Mouse (Mus musculus): ENCODE results near the gene Alk. TPM values are rescaled to one million over a fixed set of nuclear protein-coding genes. Genes with fewer than 3 reads are reported as not detected.

Alk gene
- polyA plus RNA-seq, 1 experiment from 2014 or later = 0.17 TPM

DNA sequence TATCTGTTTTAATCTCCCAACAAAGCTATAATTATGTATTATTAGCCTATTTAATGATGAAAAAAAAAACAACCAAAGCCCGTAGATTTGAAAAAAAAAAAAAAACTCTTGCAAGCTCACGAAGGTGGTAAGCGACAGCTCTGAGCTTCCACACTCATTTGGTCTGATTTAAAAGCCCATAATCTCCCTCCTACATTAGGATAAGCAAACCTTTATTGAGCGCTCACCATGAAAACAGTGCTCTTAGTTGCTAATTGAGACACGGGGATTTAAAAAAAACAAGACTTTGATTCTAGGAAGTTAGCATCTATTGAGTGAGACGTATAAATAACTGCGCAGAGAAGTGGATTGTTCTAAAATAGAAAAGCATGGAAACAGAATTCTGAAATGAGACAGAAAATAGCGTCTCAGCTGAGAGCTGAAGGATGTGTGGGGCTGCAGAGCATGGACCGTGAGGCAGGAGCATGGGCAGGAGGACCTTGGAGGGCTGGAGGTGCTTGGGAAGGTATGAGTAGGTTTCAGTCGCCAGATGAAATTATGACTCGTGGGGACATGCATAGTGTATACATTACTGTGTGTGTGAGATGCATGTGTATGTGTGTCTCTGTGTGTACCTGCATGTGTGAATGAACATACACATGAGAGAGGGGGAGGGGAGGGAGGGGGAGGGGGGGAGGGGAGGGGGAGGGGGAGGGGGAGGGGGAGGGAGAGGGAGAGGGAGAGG is 560.6 kb downstream of the Alk start:
- no peak for ATAC-seq
- H3K27ac ChIP-seq (ENCODE audit: low read depth, low read length) = no peak overlapping the region
- H3K4me2 ChIP-seq (replicated peaks; ENCODE audit: low read depth) = no peak overlapping the region
- H3K9ac ChIP-seq (ENCODE audit: low read depth, low read length) = no peak overlapping the region
- no peak overlapping the region for H3K4me3 ChIP-seq (ENCODE audit: low read depth, low read length)
- H3K36me3 ChIP-seq (ENCODE audit: control insufficient read depth, insufficient read depth) = no peaks in the 10 kb centered on the region
- H3K4me1 ChIP-seq (replicated peaks; ENCODE audit: control insufficient read depth, insufficient read depth, low read length) = no peaks in the 10 kb centered on the region
- TF ChIP-seq CTCF (IDR thresholded peaks at IDR 0.05; ENCODE audit: low read depth) = no peak
- no peaks in the 10 kb centered on the region for H3K9me3 ChIP-seq (ENCODE audit: control insufficient read depth)
- no peaks in the 10 kb centered on the region for H3K27me3 ChIP-seq (replicated peaks; ENCODE audit: control insufficient read depth, insufficient read depth, low read length)
- 83% methylated on average over 11 of the region's 11 CpGs for WGBS

- H3K4me3 ChIP-seq (ENCODE audit: low read depth, low read length) = no peak overlapping the region
- ATAC-seq = no peak
- H3K4me2 ChIP-seq (replicated peaks; ENCODE audit: low read depth) = no peak overlapping the region
- WGBS = 60% methylated on average over 9 of the region's 9 CpGs
- no peaks in the 10 kb centered on the region for H3K36me3 ChIP-seq (ENCODE audit: control insufficient read depth, insufficient read depth)
- no peak for TF ChIP-seq CTCF (IDR thresholded peaks at IDR 0.05; ENCODE audit: low read depth)
- H3K4me1 ChIP-seq (replicated peaks; ENCODE audit: control insufficient read depth, insufficient read depth, low read length) = no peaks in the 10 kb centered on the region
- H3K27me3 ChIP-seq (replicated peaks; ENCODE audit: control insufficient read depth, insufficient read depth, low read length) = no peaks in the 10 kb centered on the region
- no peak overlapping the region for H3K9ac ChIP-seq (ENCODE audit: low read depth, low read length)
- no peaks in the 10 kb centered on the region for H3K9me3 ChIP-seq (ENCODE audit: control insufficient read depth)
- no peak overlapping the region for H3K27ac ChIP-seq (ENCODE audit: low read depth, low read length)
These were observed 561.3 kb downstream of the Alk start for GRCm38 (mm10) chr17:72043001-72043666.

DNA sequence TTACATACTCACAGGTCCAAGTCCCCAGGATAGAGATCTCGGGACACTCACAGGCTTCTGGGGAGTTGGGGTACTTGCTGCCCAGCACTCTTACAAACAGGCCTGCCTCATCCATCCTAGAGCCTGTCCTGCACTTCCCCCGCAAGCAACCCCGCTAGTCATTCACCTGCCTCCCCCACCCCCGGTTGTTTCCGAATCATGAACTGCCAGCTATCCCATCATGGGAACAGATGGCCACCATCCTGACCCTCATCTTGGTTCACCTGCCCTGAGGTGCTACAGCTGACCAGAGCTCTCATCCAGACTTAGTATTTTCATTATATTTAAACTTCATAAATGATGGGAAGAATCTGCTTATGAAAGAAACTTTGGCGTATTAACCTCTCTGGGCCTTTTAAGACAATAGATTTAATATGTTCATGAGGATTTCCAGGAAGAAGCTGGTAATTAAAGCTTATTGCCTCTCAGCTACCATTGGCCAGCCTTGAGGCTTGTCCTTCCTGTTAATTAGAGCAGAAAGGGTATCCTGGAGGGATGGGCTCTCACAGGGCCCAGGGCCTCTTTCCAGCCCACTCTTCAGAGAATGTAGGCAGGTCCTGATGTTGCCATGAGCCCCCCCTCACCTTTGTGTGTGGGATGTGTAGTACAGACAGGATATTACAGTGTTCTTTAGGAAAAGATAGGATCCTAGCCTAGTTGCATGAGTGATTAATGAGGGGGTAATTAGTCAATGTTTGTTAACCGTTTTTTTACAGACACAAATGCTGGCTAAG is 565.1 kb downstream of the Alk start:
- Histone ChIP-seq H3K4me1 (replicated peaks; ENCODE audit: control insufficient read depth, insufficient read depth, low read length) (no peaks in the 10 kb centered on the region), H3K9ac (ENCODE audit: low read depth, low read length) (no peak overlapping the region), H3K27ac (ENCODE audit: low read depth, low read length) (no peak overlapping the region), H3K36me3 (ENCODE audit: control insufficient read depth, insufficient read depth) (no peaks in the 10 kb centered on the region), H3K9me3 (ENCODE audit: control insufficient read depth) (no peaks in the 10 kb centered on the region), H3K4me3 (ENCODE audit: low read depth, low read length) (no peak overlapping the region), H3K27me3 (replicated peaks; ENCODE audit: control insufficient read depth, insufficient read depth, low read length) (no peaks in the 10 kb centered on the region), H3K4me2 (replicated peaks; ENCODE audit: low read depth) (no peak overlapping the region)
- TF ChIP-seq CTCF (IDR thresholded peaks at IDR 0.05; ENCODE audit: low read depth) = no peak
- WGBS = 81% methylated on average over 7 of the region's 7 CpGs
- ATAC-seq = no peak

DNA sequence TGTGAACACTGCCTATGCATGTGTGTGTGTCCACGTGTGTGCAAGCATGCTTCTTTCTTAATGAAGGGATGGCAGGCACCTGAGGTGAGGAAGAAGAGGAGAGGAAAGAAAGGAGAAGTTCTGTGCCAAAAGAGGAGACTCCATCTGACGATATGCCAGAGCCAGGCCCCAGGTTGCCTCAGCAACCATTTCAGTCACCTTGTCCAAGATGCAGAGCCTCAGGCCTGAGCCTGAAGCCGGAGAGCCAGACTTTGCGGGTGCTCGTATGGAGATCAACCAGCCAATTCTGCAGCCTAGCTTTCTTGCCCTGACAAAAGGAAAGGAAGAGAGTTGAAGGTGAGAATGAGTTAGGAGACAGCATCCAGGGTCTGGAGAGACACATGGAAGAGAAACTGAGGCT is 566.1 kb downstream of the Alk start:
- WGBS = 84% methylated on average over 5 of the region's 5 CpGs

GRCm38 (mm10) chr17:72030672-72031071 is 573.8 kb downstream of the Alk start:
- Histone ChIP-seq H3K27ac (ENCODE audit: low read depth, low read length) (no peak overlapping the region), H3K27me3 (replicated peaks; ENCODE audit: control insufficient read depth, insufficient read depth, low read length) (no peaks in the 10 kb centered on the region), H3K4me3 (ENCODE audit: low read depth, low read length) (no peak overlapping the region), H3K4me2 (replicated peaks; ENCODE audit: low read depth) (no peak overlapping the region), H3K9ac (ENCODE audit: low read depth, low read length) (no peak overlapping the region), H3K4me1 (replicated peaks; ENCODE audit: control insufficient read depth, insufficient read depth, low read length) (no peaks in the 10 kb centered on the region), H3K36me3 (ENCODE audit: control insufficient read depth, insufficient read depth) (no peaks in the 10 kb centered on the region), H3K9me3 (ENCODE audit: control insufficient read depth) (no peaks in the 10 kb centered on the region)
- TF ChIP-seq CTCF (IDR thresholded peaks at IDR 0.05; ENCODE audit: low read depth) = no peak
- 79% methylated on average over 7 of the region's 7 CpGs for WGBS
- no peak for ATAC-seq

More for the DNA sequence above, 566.1 kb downstream of the Alk start:
- Histone ChIP-seq H3K27me3 (replicated peaks; ENCODE audit: control insufficient read depth, insufficient read depth, low read length) (no peaks in the 10 kb centered on the region), H3K4me2 (replicated peaks; ENCODE audit: low read depth) (no peak overlapping the region), H3K9ac (ENCODE audit: low read depth, low read length) (no peak overlapping the region), H3K36me3 (ENCODE audit: control insufficient read depth, insufficient read depth) (no peaks in the 10 kb centered on the region), H3K4me3 (ENCODE audit: low read depth, low read length) (no peak overlapping the region), H3K27ac (ENCODE audit: low read depth, low read length) (no peak overlapping the region), H3K9me3 (ENCODE audit: control insufficient read depth) (no peaks in the 10 kb centered on the region), H3K4me1 (replicated peaks; ENCODE audit: control insufficient read depth, insufficient read depth, low read length) (no peaks in the 10 kb centered on the region)
- no peak for ATAC-seq
- TF ChIP-seq CTCF (IDR thresholded peaks at IDR 0.05; ENCODE audit: low read depth) = no peak

- 70% methylated on average over 9 of the region's 9 CpGs for WGBS
- Histone ChIP-seq H3K27ac (ENCODE audit: low read depth, low read length) (no peak overlapping the region), H3K9me3 (ENCODE audit: control insufficient read depth) (no peaks in the 10 kb centered on the region), H3K4me2 (replicated peaks; ENCODE audit: low read depth) (no peak overlapping the region), H3K4me1 (replicated peaks; ENCODE audit: control insufficient read depth, insufficient read depth, low read length) (no peaks in the 10 kb centered on the region), H3K4me3 (ENCODE audit: low read depth, low read length) (no peak overlapping the region), H3K36me3 (ENCODE audit: control insufficient read depth, insufficient read depth) (no peaks in the 10 kb centered on the region), H3K9ac (ENCODE audit: low read depth, low read length) (no peak overlapping the region), H3K27me3 (replicated peaks; ENCODE audit: control insufficient read depth, insufficient read depth, low read length) (no peaks in the 10 kb centered on the region)
- no peak for TF ChIP-seq CTCF (IDR thresholded peaks at IDR 0.05; ENCODE audit: low read depth)
- no peak for ATAC-seq
These were observed 581.1 kb downstream of the Alk start for GRCm38 (mm10) chr17:72023323-72023722.

Measured in intestine, postnatal 0 days (tissue).